Mouse (Mus musculus) kidney, embryonic 15.5 days (tissue): Measurements from ENCODE around the gene Vav2. TPM values are rescaled to one million over a fixed set of nuclear protein-coding genes. Genes with fewer than 3 reads are reported as not detected.

Experiments
- ATAC-seq: fragments of 200-750 bp; cut with Nextera tagmentation; replicated peaks from 2 replicates; pipeline ENCODE4 v1.8.0; 2017; ENCODE audit warnings: moderate TSS enrichment; ENCODE audit not compliant: low FRiP score
- H3K27ac ChIP-seq: fragments of 300-500 bp; sonication (generic); 2 replicates; pipeline ENCODE4 v1.5.1; 2015; ENCODE audit warnings: mild to moderate bottlenecking, inconsistent platforms
- H3K27me3 ChIP-seq: fragments of 300-500 bp; sonication (generic); 2 replicates; pipeline ENCODE4 v1.6.1; 2015; ENCODE audit warnings: inconsistent platforms
- H3K36me3 ChIP-seq: fragments of 300-500 bp; sonication (generic); 2 replicates; pipeline ENCODE4 v1.6.1; 2015; ENCODE audit warnings: inconsistent platforms
- H3K4me1 ChIP-seq: fragments of 300-500 bp; sonication (generic); 2 replicates; pipeline ENCODE4 v1.6.1; 2015; ENCODE audit warnings: inconsistent platforms
- H3K4me2 ChIP-seq: fragments of 300-500 bp; sonication (generic); 2 replicates; pipeline ENCODE4 v1.6.1; 2015; ENCODE audit warnings: moderate library complexity, mild to moderate bottlenecking, inconsistent platforms
- H3K4me3 ChIP-seq: fragments of 300-500 bp; sonication (generic); replicated peaks from 2 replicates; pipeline ENCODE4 v1.5.1; 2015; ENCODE audit warnings: mild to moderate bottlenecking, inconsistent platforms
- H3K9ac ChIP-seq: fragments of 300-500 bp; sonication (generic); 2 replicates; pipeline ENCODE4 v1.6.1; 2015; ENCODE audit warnings: mild to moderate bottlenecking, inconsistent platforms
- H3K9me3 ChIP-seq: fragments of 300-500 bp; sonication (generic); replicated peaks from 2 replicates; pipeline ENCODE4 v1.6.1; 2016; ENCODE audit warnings: inconsistent platforms
- WGBS: fragments of 180-500 bp; shearing (Covaris S2); methylation state at CpG from one replicate; pipeline ENCODE4 v1.1.7; 2015; ENCODE audit warnings: mixed read lengths; 5-methylcytosine and 5-hydroxymethylcytosine counted together
- polyA plus RNA-seq: library from polyadenylated mRNA; unstranded; fragments of >200 nt; fragmentation: Nextera tagmentation; extraction: Ambion mirVana; gene quantifications from 2 replicates; pipeline ENCODE4 v1.2.1, GENCODE M21; 2015

Gene Vav2
- polyA plus RNA-seq, 1 experiment from 2014 or later, result 8.3 TPM

- Histone ChIP-seq H3K9ac (no peak overlapping the region), H3K4me3 (no peak overlapping the region), H3K4me2 (no peak overlapping the region), H3K27me3 (no peaks in the 10 kb centered on the region), H3K36me3 (no peaks in the 10 kb centered on the region), H3K4me1 (peaks cover 92% of the 10 kb centered on the region), H3K9me3 (no peaks in the 10 kb centered on the region), H3K27ac (peak overlapping the region; percentile 7; the same call in 1 of the 2 replicates)
- no peak for ATAC-seq
- 65% methylated on average over 11 of the region's 11 CpGs for WGBS
These were observed 11.6 kb downstream of the Vav2 start for GRCm38 (mm10) chr2:27415060-27415783.

- Histone ChIP-seq H3K4me3 (no peak overlapping the region), H3K9ac (no peak overlapping the region), H3K36me3 (no peaks in the 10 kb centered on the region), H3K4me2 (no peak overlapping the region), H3K9me3 (no peaks in the 10 kb centered on the region), H3K27ac (peak overlapping the region; percentile 7; the same call in 1 of the 2 replicates), H3K27me3 (no peaks in the 10 kb centered on the region), H3K4me1 (peaks cover 81% of the 10 kb centered on the region)
- no peak for ATAC-seq
- 31% methylated on average over 16 of the region's 16 CpGs for WGBS
These were observed 12.7 kb downstream of the Vav2 start for GRCm38 (mm10) chr2:27413936-27414657.

- H3K36me3 ChIP-seq, result no peaks in the 10 kb centered on the region
- H3K4me1 ChIP-seq, result peaks cover 76% of the 10 kb centered on the region
- no peak overlapping the region for H3K27ac ChIP-seq
- 59% methylated on average over 2 of the region's 2 CpGs for WGBS
- H3K9ac ChIP-seq, result no peak overlapping the region
- no peak overlapping the region for H3K4me3 ChIP-seq
- no peaks in the 10 kb centered on the region for H3K27me3 ChIP-seq
- ATAC-seq, result no peak
- no peaks in the 10 kb centered on the region for H3K9me3 ChIP-seq
- H3K4me2 ChIP-seq, result no peak overlapping the region
These were observed 13.3 kb downstream of the Vav2 start for GRCm38 (mm10) chr2:27413582-27413935.

GRCm38 (mm10) chr2:27412245-27412800 is 14.5 kb downstream of the Vav2 start:
- Histone ChIP-seq H3K4me1 (peaks cover 74% of the 10 kb centered on the region), H3K4me2 (peak overlapping the region; percentile 34), H3K4me3 (no peak overlapping the region), H3K36me3 (no peaks in the 10 kb centered on the region), H3K27me3 (no peaks in the 10 kb centered on the region), H3K27ac (peak overlapping the region; percentile 83), H3K9me3 (no peaks in the 10 kb centered on the region), H3K9ac (no peak overlapping the region)
- no peak for ATAC-seq
- 12% methylated on average over 7 of the region's 7 CpGs for WGBS

GRCm38 (mm10) chr2:27411688-27412174 is 15.1 kb downstream of the Vav2 start:
- Histone ChIP-seq H3K4me3 (no peak overlapping the region), H3K36me3 (no peaks in the 10 kb centered on the region), H3K27ac (peak overlapping the region; percentile 83), H3K9me3 (no peaks in the 10 kb centered on the region), H3K27me3 (no peaks in the 10 kb centered on the region), H3K9ac (no peak overlapping the region), H3K4me2 (peak overlapping the region; percentile 34), H3K4me1 (peaks cover 76% of the 10 kb centered on the region)
- ATAC-seq, result peak; percentile 82
- 16% methylated on average over 8 of the region's 8 CpGs for WGBS

- H3K27me3 ChIP-seq, result no peaks in the 10 kb centered on the region
- no peaks in the 10 kb centered on the region for H3K36me3 ChIP-seq
- no peak overlapping the region for H3K4me3 ChIP-seq
- no peak overlapping the region for H3K4me2 ChIP-seq
- peak overlapping the region; percentile 83 for H3K27ac ChIP-seq
- peaks cover 74% of the 10 kb centered on the region for H3K4me1 ChIP-seq
- no peak for ATAC-seq
- H3K9ac ChIP-seq, result no peak overlapping the region
- no peaks in the 10 kb centered on the region for H3K9me3 ChIP-seq
- 71% methylated on average over 6 of the region's 6 CpGs for WGBS
These were observed 16.2 kb downstream of the Vav2 start for GRCm38 (mm10) chr2:27410518-27411140.

GRCm38 (mm10) chr2:27408194-27408593 is 18.6 kb downstream of the Vav2 start:
- no peaks in the 10 kb centered on the region for H3K27me3 ChIP-seq
- H3K9me3 ChIP-seq, result no peaks in the 10 kb centered on the region
- ATAC-seq, result no peak
- H3K27ac ChIP-seq, result no peak overlapping the region
- no peak overlapping the region for H3K9ac ChIP-seq
- H3K4me3 ChIP-seq, result no peak overlapping the region
- no peak overlapping the region for H3K4me2 ChIP-seq
- H3K4me1 ChIP-seq, result peaks cover 74% of the 10 kb centered on the region
- WGBS, result 64% methylated on average over 3 of the region's 3 CpGs
- H3K36me3 ChIP-seq, result no peaks in the 10 kb centered on the region

- Histone ChIP-seq H3K9me3 (no peaks in the 10 kb centered on the region), H3K27me3 (no peaks in the 10 kb centered on the region), H3K9ac (no peak overlapping the region), H3K27ac (no peak overlapping the region), H3K4me1 (peaks cover 63% of the 10 kb centered on the region), H3K4me3 (no peak overlapping the region), H3K36me3 (no peaks in the 10 kb centered on the region), H3K4me2 (no peak overlapping the region)
- WGBS, result 63% methylated on average over 5 of the region's 5 CpGs
- no peak for ATAC-seq
These were observed 19.9 kb downstream of the Vav2 start for GRCm38 (mm10) chr2:27406928-27407327.

- Histone ChIP-seq H3K36me3 (no peaks in the 10 kb centered on the region), H3K4me1 (peaks cover 48% of the 10 kb centered on the region), H3K4me2 (no peak overlapping the region), H3K9me3 (no peaks in the 10 kb centered on the region), H3K27ac (peak overlapping the region; percentile 25; the same call in 1 of the 2 replicates), H3K9ac (no peak overlapping the region), H3K4me3 (no peak overlapping the region), H3K27me3 (no peaks in the 10 kb centered on the region)
- 40% methylated on average over 5 of the region's 5 CpGs for WGBS
- no peak for ATAC-seq
These were observed 21.5 kb downstream of the Vav2 start for GRCm38 (mm10) chr2:27405094-27405884.

GRCm38 (mm10) chr2:27404375-27405093 is 22.3 kb downstream of the Vav2 start:
- Histone ChIP-seq H3K4me3 (no peak overlapping the region), H3K36me3 (no peaks in the 10 kb centered on the region), H3K9me3 (no peaks in the 10 kb centered on the region; the same call in 1 of the 2 replicates), H3K27me3 (no peaks in the 10 kb centered on the region), H3K4me1 (peaks cover 48% of the 10 kb centered on the region), H3K9ac (no peak overlapping the region), H3K27ac (0 out of 2 replicates have a peak overlapping the region, but pooled peaks have one; percentile 25), H3K4me2 (no peak overlapping the region)
- 50% methylated on average over 6 of the region's 6 CpGs for WGBS
- no peak; the same call in 1 of the 2 replicates for ATAC-seq

- H3K27ac ChIP-seq, result no peak overlapping the region
These were observed 25.3 kb downstream of the Vav2 start for GRCm38 (mm10) chr2:27401544-27401943.

More at GRCm38 (mm10) chr2:27401544-27401943, 25.3 kb downstream of the Vav2 start:
- H3K9me3 ChIP-seq, result no peaks in the 10 kb centered on the region; the same call in 1 of the 2 replicates
- WGBS, result 88% methylated on average over 2 of the region's 2 CpGs
- H3K9ac ChIP-seq, result no peak overlapping the region
- no peak for ATAC-seq
- H3K4me2 ChIP-seq, result no peak overlapping the region
- peaks cover 29% of the 10 kb centered on the region for H3K4me1 ChIP-seq
- no peak overlapping the region for H3K4me3 ChIP-seq
- no peaks in the 10 kb centered on the region for H3K27me3 ChIP-seq
- H3K36me3 ChIP-seq, result no peaks in the 10 kb centered on the region
